Mouse (Mus musculus) liver, embryonic 14.5 days (tissue): ENCODE measurements around the gene Abcg2.
A peak's percentile ranks its signal among the peaks of the same experiment; 100 is the strongest.

Experiments
- CTCF ChIP-seq: IDR thresholded peaks from 2 replicates; pipeline ENCODE4 v1.5.1; 2016; ENCODE audit warnings: antibody characterized with exemption, low read depth, control low read depth
- EP300 ChIP-seq: IDR thresholded peaks from 2 replicates; pipeline ENCODE4 v1.6.1; 2016; ENCODE audit warnings: antibody characterized with exemption, low read depth

GRCm38 (mm10) chr6:58648100-58648749 is 63.9 kb downstream of the Abcg2 start:
- TF ChIP-seq CTCF (no peak), EP300 (peak; percentile 96)
